Comparison of ENCODE assay signal across 9 mouse cellular contexts in genomic region chr16:17892606-17893005, GRCm38 (mm10). TPM values are rescaled to one million over a fixed set of nuclear protein-coding genes. Genes with fewer than 3 reads are reported as not detected.
DNase-seq lines count a peak whose midpoint lies in the region; ATAC-seq and TF ChIP-seq lines count a peak whose summit lies in the region.
"Had no signal": no experiment of that assay in that cellular context is flagged by ENCODE, and none has a peak within 500 bp of the region (broad histone marks: within the 10 kb centered on the region; RNA-seq: fewer than 3 reads in every experiment).

No protein-coding gene starts in this region.

- TF ChIP-seq POLR2A in kidney, adult 2 months (IDR thresholded peaks at IDR 0.05; ENCODE audit: low read depth, low read length) = no peak
- no peak for TF ChIP-seq POLR2A in cerebellum, adult 2 months (IDR thresholded peaks at IDR 0.05; ENCODE audit: borderline replicate concordance, insufficient read depth, low read length)

- peaks cover 16% of the 10 kb centered on the region for H3K4me1 ChIP-seq in kidney, adult 2 months (ENCODE audit: control insufficient read depth, insufficient read depth, low read length)
- H3K4me1 ChIP-seq in kidney, embryonic 14.5 days (ENCODE audit: control insufficient read depth, insufficient read depth, low read length) = peaks cover 11% of the 10 kb centered on the region
- H3K4me1 ChIP-seq in cerebellum, adult 2 months (ENCODE audit: control insufficient read depth, insufficient read depth, low read length) = peaks cover 20% of the 10 kb centered on the region
- peaks cover 28% of the 10 kb centered on the region for H3K4me1 ChIP-seq in heart, embryonic 15.5 days (replicated peaks)
- peaks cover 14% of the 10 kb centered on the region for H3K4me1 ChIP-seq in forebrain, embryonic 14.5 days (ENCODE audit: control insufficient read depth, insufficient read depth, low read length)

- no peak for ATAC-seq in kidney, embryonic 14.5 days (ENCODE audit: low FRiP score, low TSS enrichment)
- no peak for ATAC-seq in heart, embryonic 15.5 days (replicated peaks; ENCODE audit: insufficient number of reproducible peaks, insufficient read depth, low FRiP score, low read depth)
- no peak for ATAC-seq in forebrain, embryonic 14.5 days

- H3K27me3 ChIP-seq in kidney, adult 2 months (replicated peaks; ENCODE audit: control insufficient read depth, insufficient read depth, low read length) = no peaks in the 10 kb centered on the region
- no peaks in the 10 kb centered on the region for H3K27me3 ChIP-seq in kidney, embryonic 14.5 days (ENCODE audit: control insufficient read depth, insufficient read depth, low read length)
- no peaks in the 10 kb centered on the region for H3K27me3 ChIP-seq in cerebellum, adult 2 months (ENCODE audit: control insufficient read depth, insufficient read depth, low read length)
- no peaks in the 10 kb centered on the region for H3K27me3 ChIP-seq in heart, embryonic 15.5 days
- H3K27me3 ChIP-seq in forebrain, embryonic 14.5 days (replicated peaks; ENCODE audit: control insufficient read depth, insufficient read depth, low read length) = no peaks in the 10 kb centered on the region

- no peak overlapping the region for H3K9ac ChIP-seq in kidney, embryonic 14.5 days (ENCODE audit: low read depth, low read length)
- no peak overlapping the region for H3K9ac ChIP-seq in heart, embryonic 15.5 days
- H3K9ac ChIP-seq in forebrain, embryonic 14.5 days (ENCODE audit: low read length) = no peak overlapping the region

- H3K27ac ChIP-seq in kidney, adult 2 months (ENCODE audit: insufficient read depth, low read depth, low read length) = peak overlapping the region; percentile 69
- H3K27ac ChIP-seq in kidney, embryonic 14.5 days (ENCODE audit: low read depth, low read length) = no peak overlapping the region
- peak overlapping the region; percentile 48 for H3K27ac ChIP-seq in cerebellum, adult 2 months (ENCODE audit: insufficient read depth, low read length)
- peak overlapping the region; percentile 72 for H3K27ac ChIP-seq in heart, embryonic 15.5 days
- no peak overlapping the region for H3K27ac ChIP-seq in forebrain, embryonic 14.5 days (ENCODE audit: low read depth, low read length)

- no peak for TF ChIP-seq CTCF in kidney, adult 2 months (conservative IDR thresholded peaks at IDR 0.05; ENCODE audit: insufficient read depth, insufficient read length, low read depth, low read length)
- TF ChIP-seq CTCF in cerebellum, adult 2 months (IDR thresholded peaks at IDR 0.05; ENCODE audit: borderline replicate concordance, insufficient read depth, low read depth, low read length) = no peak

- 11% methylated on average over 3 of the region's 3 CpGs for WGBS in kidney, adult 2 months
- 74% methylated on average over 3 of the region's 3 CpGs for WGBS in kidney, embryonic 14.5 days
- WGBS in cerebellum, adult 2 months = 4% methylated on average over 3 of the region's 3 CpGs
- 37% methylated on average over 3 of the region's 3 CpGs for WGBS in heart, embryonic 15.5 days
- WGBS in forebrain, embryonic 14.5 days = 58% methylated on average over 3 of the region's 3 CpGs

- H3K36me3 ChIP-seq in kidney, adult 2 months (ENCODE audit: control insufficient read depth, insufficient read depth, low read length) = no peaks in the 10 kb centered on the region
- peaks cover 3% of the 10 kb centered on the region; the same call in 1 of the 2 replicates for H3K36me3 ChIP-seq in kidney, embryonic 14.5 days (ENCODE audit: control insufficient read depth, insufficient read depth, low read length)
- no peaks in the 10 kb centered on the region for H3K36me3 ChIP-seq in heart, embryonic 15.5 days
- 0 out of 2 replicates have a peak, but pooled peaks cover 3% of the 10 kb centered on the region for H3K36me3 ChIP-seq in forebrain, embryonic 14.5 days (ENCODE audit: control insufficient read depth, insufficient read depth, low read length)

- H3K9me3 ChIP-seq in kidney, embryonic 14.5 days (ENCODE audit: control insufficient read depth, low read length) = no peaks in the 10 kb centered on the region
- no peaks in the 10 kb centered on the region for H3K9me3 ChIP-seq in heart, embryonic 15.5 days (replicated peaks)
- no peaks in the 10 kb centered on the region for H3K9me3 ChIP-seq in forebrain, embryonic 14.5 days (replicated peaks; ENCODE audit: control insufficient read depth, low read length)
- H3K9me3 ChIP-seq: midbrain, embryonic 10.5 days had no signal

- H3K4me3 ChIP-seq in kidney, adult 2 months (ENCODE audit: insufficient read depth, low read depth, low read length) = no peak overlapping the region
- H3K4me3 ChIP-seq in kidney, embryonic 14.5 days (ENCODE audit: low read length) = no peak overlapping the region
- H3K4me3 ChIP-seq in cerebellum, adult 2 months (replicated peaks; ENCODE audit: insufficient read depth, low read depth, low read length) = no peak overlapping the region
- H3K4me3 ChIP-seq in heart, embryonic 15.5 days = no peak overlapping the region
- H3K4me3 ChIP-seq in forebrain, embryonic 14.5 days (ENCODE audit: low read depth, low read length) = no peak overlapping the region

- H3K4me2 ChIP-seq in kidney, embryonic 14.5 days (replicated peaks; ENCODE audit: low read depth, low read length) = no peak overlapping the region
- H3K4me2 ChIP-seq in heart, embryonic 15.5 days = no peak overlapping the region
- no peak overlapping the region for H3K4me2 ChIP-seq in forebrain, embryonic 14.5 days (ENCODE audit: low read length)

- DNase-seq in kidney, adult 2 months = peak; percentile 94
- peak; percentile 92 for DNase-seq in cerebellum, adult 2 months
- peak; percentile 50 for DNase-seq in lung, postnatal 25 days (ENCODE audit: low spot score)
- no peak for DNase-seq in thymus, adult 18-20 months
- DNase-seq in forebrain, embryonic 14.5 days (ENCODE audit: low spot score) = no peak
- DNase-seq: right cerebral cortex, postnatal 4 days had no signal

RNA-seq across cellular contexts. Expression of gene Gm20518, which starts 1.1 kb away (rescaled TPM):
- 7.7 and 10.3 TPM in 2 replicates for polyA plus RNA-seq in kidney, adult 2 months (2012; rRNA removed)
- 0.23 and 0.31 TPM in 2 replicates for polyA plus RNA-seq in kidney, embryonic 14.5 days (2014; fragmentation: Nextera tagmentation; extraction: Ambion mirVana)
- 9.1 and 9.2 TPM in 2 replicates for polyA plus RNA-seq in cerebellum, adult 2 months (2012; rRNA removed)
- 0.19 and 0.24 TPM in 2 replicates for polyA plus RNA-seq in heart, embryonic 15.5 days (2015; fragmentation: Nextera tagmentation; extraction: Ambion mirVana)
- 0.26 and 0.38 TPM in 2 replicates for polyA plus RNA-seq in forebrain, embryonic 14.5 days (2014; fragmentation: Nextera tagmentation; extraction: Ambion mirVana)

RNA-seq across cellular contexts. Expression of gene Tssk1, which starts 1.4 kb away (rescaled TPM):
- 0.12 and 0.14 TPM in 2 replicates for polyA plus RNA-seq in kidney, adult 2 months (2012; rRNA removed)
- polyA plus RNA-seq in kidney, embryonic 14.5 days (2014; fragmentation: Nextera tagmentation; extraction: Ambion mirVana) = not detected in 2 replicates
- 0.08 and 0.11 TPM in 2 replicates for polyA plus RNA-seq in cerebellum, adult 2 months (2012; rRNA removed)
- 0.03 TPM in 1 of 2 replicates, not detected in the other for polyA plus RNA-seq in heart, embryonic 15.5 days (2015; fragmentation: Nextera tagmentation; extraction: Ambion mirVana)
- 0.06 TPM in 1 of 2 replicates, not detected in the other for polyA plus RNA-seq in forebrain, embryonic 14.5 days (2014; fragmentation: Nextera tagmentation; extraction: Ambion mirVana)

RNA-seq across cellular contexts. Expression of gene Dgcr2, which starts 5.8 kb away (rescaled TPM):
- polyA plus RNA-seq in kidney, adult 2 months (2012; rRNA removed) = 99.8 and 127 TPM in 2 replicates
- polyA plus RNA-seq in kidney, embryonic 14.5 days (2014; fragmentation: Nextera tagmentation; extraction: Ambion mirVana) = 73.0 and 91.7 TPM in 2 replicates
- polyA plus RNA-seq in cerebellum, adult 2 months (2012; rRNA removed) = 145 and 162 TPM in 2 replicates
- 41.8 and 58.9 TPM in 2 replicates for polyA plus RNA-seq in heart, embryonic 15.5 days (2015; fragmentation: Nextera tagmentation; extraction: Ambion mirVana)
- polyA plus RNA-seq in forebrain, embryonic 14.5 days (2014; fragmentation: Nextera tagmentation; extraction: Ambion mirVana) = 75.3 and 93.1 TPM in 2 replicates

RNA-seq across cellular contexts. Expression of gene Tssk2, which starts 5.8 kb away (rescaled TPM):
- polyA plus RNA-seq in kidney, adult 2 months (2012; rRNA removed) = 0.05 and 0.27 TPM in 2 replicates
- not detected in 2 replicates for polyA plus RNA-seq in kidney, embryonic 14.5 days (2014; fragmentation: Nextera tagmentation; extraction: Ambion mirVana)
- not detected in 2 replicates for polyA plus RNA-seq in cerebellum, adult 2 months (2012; rRNA removed)
- not detected in 2 replicates for polyA plus RNA-seq in heart, embryonic 15.5 days (2015; fragmentation: Nextera tagmentation; extraction: Ambion mirVana)
- polyA plus RNA-seq in forebrain, embryonic 14.5 days (2014; fragmentation: Nextera tagmentation; extraction: Ambion mirVana) = 0.13 and 0.41 TPM in 2 replicates

RNA-seq across cellular contexts. Expression of gene Ess2, which starts 18.5 kb away (rescaled TPM):
- 14.2 and 16.2 TPM in 2 replicates for polyA plus RNA-seq in kidney, adult 2 months (2012; rRNA removed)
- 28.5 and 38.5 TPM in 2 replicates for polyA plus RNA-seq in kidney, embryonic 14.5 days (2014; fragmentation: Nextera tagmentation; extraction: Ambion mirVana)
- 41.5 and 41.7 TPM in 2 replicates for polyA plus RNA-seq in cerebellum, adult 2 months (2012; rRNA removed)
- polyA plus RNA-seq in heart, embryonic 15.5 days (2015; fragmentation: Nextera tagmentation; extraction: Ambion mirVana) = 25.0 and 34.5 TPM in 2 replicates
- polyA plus RNA-seq in forebrain, embryonic 14.5 days (2014; fragmentation: Nextera tagmentation; extraction: Ambion mirVana) = 43.5 and 46.1 TPM in 2 replicates

Comparison
In these comparisons a context has a peak if more than half of its experiments do, and no peak if none do; other contexts are left out.
1. H3K27ac ChIP-seq: peak in kidney, adult 2 months (single experiment), cerebellum, adult 2 months (single experiment) and heart, embryonic 15.5 days (single experiment); none in kidney, embryonic 14.5 days (single experiment) and forebrain, embryonic 14.5 days (single experiment).
2. DNase-seq: peak in kidney, adult 2 months (single experiment), cerebellum, adult 2 months (2 of 2) and lung, postnatal 25 days (single experiment); none in thymus, adult 18-20 months (0 of 2) and forebrain, embryonic 14.5 days (single experiment).